Mouse (Mus musculus) adrenal gland, adult 18-20 months (tissue): ENCODE results near the gene Olfr329-ps. TPM values are rescaled to one million over a fixed set of nuclear protein-coding genes. Genes with fewer than 3 reads are reported as not detected.
"Not testable (repeated sequence)": the region's sequence is repeated elsewhere in the genome, so short reads cannot be mapped to it uniquely, and the experiment has no call there.

ENCODE experiments used
- DNase-seq, 2 experiments: peaks; one replicate each; pipeline ENCODE4 v3.0.0; 2021 to 2022; ENCODE audit warnings: low spot score in 2 of 2
- long read RNA-seq, 2 experiments: library from polyadenylated mRNA; stranded (forward); transcript quantifications; one replicate each; pipeline ENCODE4 v2.0.0; 2021
- total RNA-seq, 2 experiments: library from RNA; stranded (reverse); gene quantifications; 1 replicate in 1 of 2; 2 replicates in 1 of 2; pipeline ENCODE4 v1.2.3; 2021

Olfr329-ps gene
- total RNA-seq, result under 1 TPM in 1 of 2 experiments, not detected in 1; 0.63 TPM
- long read RNA-seq, experiment 1, result 0 reads
- long read RNA-seq, experiment 2, partial matches to known transcripts, result 0 of 1 reads
- long read RNA-seq, experiment 2, other reads (novel, unspliced or antisense), result 1 of 1 reads

- no peak for DNase-seq
Measured at GRCm38 (mm10) chr11:58546322-58546721, at the start of gene Olfr329-ps. Gene Olfr329-ps (minus strand): TSS chr11:58546422.

GRCm38 (mm10) chr11:58594814-58595213, 48.6 kb upstream of the Olfr329-ps start, which contains the start of gene Olfr324:
Gene Olfr324 (plus strand): TSS chr11:58595114.
- DNase-seq, result no peak

- no peak for DNase-seq
Measured at GRCm38 (mm10) chr11:58588620-58589250, 42.5 kb upstream of the Olfr329-ps start.

- DNase-seq, result peak; percentile 61 to 63
Measured at GRCm38 (mm10) chr11:58587898-58588348, 41.7 kb upstream of the Olfr329-ps start.

- DNase-seq, result no peak
Measured at GRCm38 (mm10) chr11:58578636-58579035, 32.4 kb upstream of the Olfr329-ps start.

- no peak for DNase-seq
Measured at GRCm38 (mm10) chr11:58577430-58577829, 31.2 kb upstream of the Olfr329-ps start, which contains the start of gene Olfr325. Gene Olfr325 (plus strand): TSS chr11:58577730.

GRCm38 (mm10) chr11:58570405-58570804, 24.2 kb upstream of the Olfr329-ps start, which contains the start of gene Olfr224:
Gene Olfr224 (minus strand): TSS chr11:58570553.
- no peak for DNase-seq

GRCm38 (mm10) chr11:58555536-58555935, 9.3 kb upstream of the Olfr329-ps start, which contains the start of gene Olfr328:
Gene Olfr328 (minus strand): TSS chr11:58555636.
- DNase-seq, result no peak

GRCm38 (mm10) chr11:58534736-58535135, 11.5 kb downstream of the Olfr329-ps start, which contains the start of gene Olfr330:
Gene Olfr330 (minus strand): TSS chr11:58534836.
- not testable (repeated sequence) for DNase-seq

- DNase-seq, result peak; percentile 14 to 33
Measured at GRCm38 (mm10) chr11:58519756-58520155, 26.5 kb downstream of the Olfr329-ps start.

GRCm38 (mm10) chr11:58518916-58519315, 27.3 kb downstream of the Olfr329-ps start:
- peak; percentile 64 to 79 for DNase-seq

- not testable (repeated sequence) for DNase-seq
Measured at GRCm38 (mm10) chr11:58509058-58509457, 37.2 kb downstream of the Olfr329-ps start.

- DNase-seq, result not testable (repeated sequence)
Measured at GRCm38 (mm10) chr11:58502472-58502871, 43.8 kb downstream of the Olfr329-ps start, which contains the start of gene Olfr331. Gene Olfr331 (minus strand): TSS chr11:58502572.

GRCm38 (mm10) chr11:58499290-58499689, 46.9 kb downstream of the Olfr329-ps start:
- no peak for DNase-seq

GRCm38 (mm10) chr11:58498761-58499160, 47.5 kb downstream of the Olfr329-ps start:
- no peak for DNase-seq

GRCm38 (mm10) chr11:58492455-58492854, 53.8 kb downstream of the Olfr329-ps start, which contains the start of gene Olfr332:
Gene Olfr332 (minus strand): TSS chr11:58492555.
- DNase-seq, result no peak

Other genes with a start within 250 kb of the Olfr329-ps start
- gene Zfp692, start 239.4 kb downstream of the Olfr329-ps start, total RNA-seq, result 10 to 100 TPM; 10.5 to 11.9 TPM
- 10 to 100 TPM; 48.7 to 58.7 TPM for gene Zfp672, start 216.1 kb downstream of the Olfr329-ps start, total RNA-seq
- gene Sh3bp5l, start 215.7 kb downstream of the Olfr329-ps start, total RNA-seq, result 10 to 100 TPM; 38.5 to 39.3 TPM
- not detected for gene Lypd8, start 167.4 kb downstream of the Olfr329-ps start, total RNA-seq
- not detected for gene 1810065E05Rik, start 125.3 kb downstream of the Olfr329-ps start, total RNA-seq
- gene Gm12253, start 113.9 kb downstream of the Olfr329-ps start, total RNA-seq, result not detected
- not detected for gene Lypd9, start 93.5 kb downstream of the Olfr329-ps start, total RNA-seq
- gene Olfr30, start 84.2 kb downstream of the Olfr329-ps start, total RNA-seq, result not detected
- gene Olfr332, start 53.9 kb downstream of the Olfr329-ps start, total RNA-seq, result not detected
- gene Olfr331, start 43.9 kb downstream of the Olfr329-ps start, total RNA-seq, result not detected
- under 1 TPM in 1 of 2 experiments, not detected in 1; 0.50 TPM for gene Olfr330, start 11.6 kb downstream of the Olfr329-ps start, total RNA-seq
- gene Olfr328, start 9.2 kb upstream of the Olfr329-ps start, total RNA-seq, result under 1 TPM in 1 of 2 experiments, not detected in 1; 0.13 TPM
- gene Olfr224, start 24.1 kb upstream of the Olfr329-ps start, total RNA-seq, result not detected
- gene Olfr325, start 31.3 kb upstream of the Olfr329-ps start, total RNA-seq, result not detected
- not detected for gene Olfr324, start 48.7 kb upstream of the Olfr329-ps start, total RNA-seq
- not detected for gene 2210407C18Rik, start 69.7 kb upstream of the Olfr329-ps start, total RNA-seq
- not detected for gene Olfr323, start 84.1 kb upstream of the Olfr329-ps start, total RNA-seq
- gene Trim58, start 94.0 kb upstream of the Olfr329-ps start, total RNA-seq, result not detected
- not detected for gene Olfr322, start 112.4 kb upstream of the Olfr329-ps start, total RNA-seq
- not detected for gene Olfr320, start 134.7 kb upstream of the Olfr329-ps start, total RNA-seq
- gene Olfr319, start 152.7 kb upstream of the Olfr329-ps start, total RNA-seq, result not detected
- gene Olfr318, start 177.6 kb upstream of the Olfr329-ps start, total RNA-seq, result not detected
- not detected for gene Olfr317, start 192.8 kb upstream of the Olfr329-ps start, total RNA-seq
- gene Olfr316, start 206.3 kb upstream of the Olfr329-ps start, total RNA-seq, result not detected
- not detected for gene Olfr315, start 226.8 kb upstream of the Olfr329-ps start, total RNA-seq
- not detected for gene Olfr314, start 236.5 kb upstream of the Olfr329-ps start, total RNA-seq